Mouse (Mus musculus) E14TG2a.4 (cell line): ENCODE measurements around the gene Cit.

Experiments
- H3K27me3 ChIP-seq: 2 replicates; pipeline ENCODE4 v1.6.1; 2014; ENCODE audit warnings: low read length, control low read depth; ENCODE audit not compliant: insufficient read depth
- H3K36me3 ChIP-seq: 2 replicates; pipeline ENCODE4 v1.6.1; 2014; ENCODE audit warnings: low read length, control low read depth; ENCODE audit not compliant: insufficient read depth
- H3K4me1 ChIP-seq: replicated peaks from 2 replicates; pipeline ENCODE4 v1.6.1; 2014; ENCODE audit warnings: low read depth, low read length, control low read depth
- H3K4me3 ChIP-seq: replicated peaks from 2 replicates; pipeline ENCODE4 v1.5.1; 2014; ENCODE audit warnings: mild to moderate bottlenecking, low read length
- H3K9me3 ChIP-seq: 2 replicates; pipeline ENCODE4 v1.6.1; 2014; ENCODE audit warnings: low read length, control low read depth
- CTCF ChIP-seq: conservative IDR thresholded peaks from 2 replicates; pipeline ENCODE4 v1.5.1; 2014; ENCODE audit warnings: low read length
- NANOG ChIP-seq: IDR thresholded peaks from 2 replicates; pipeline ENCODE4 v1.6.1; 2014; ENCODE audit warnings: borderline replicate concordance, low read length, mixed read lengths
- POU5F1 ChIP-seq: IDR thresholded peaks from 2 replicates; pipeline ENCODE4 v1.6.1; 2014; ENCODE audit warnings: low read length, borderline replicate concordance

The Cit gene

GRCm38 (mm10) chr5:116007723-116008122, 162.6 kb downstream of the Cit start:
- H3K4me1 ChIP-seq, result peaks cover 55% of the 10 kb centered on the region
- no peaks in the 10 kb centered on the region for H3K9me3 ChIP-seq
- H3K4me3 ChIP-seq, result peak overlapping the region; percentile 7; the same call in 1 of the 2 replicates
- H3K36me3 ChIP-seq, result peaks cover 12% of the 10 kb centered on the region; the same call in 1 of the 2 replicates
- no peak for TF ChIP-seq NANOG
- no peak for TF ChIP-seq POU5F1
- no peak for TF ChIP-seq CTCF
- H3K27me3 ChIP-seq, result no peaks in the 10 kb centered on the region

DNA sequence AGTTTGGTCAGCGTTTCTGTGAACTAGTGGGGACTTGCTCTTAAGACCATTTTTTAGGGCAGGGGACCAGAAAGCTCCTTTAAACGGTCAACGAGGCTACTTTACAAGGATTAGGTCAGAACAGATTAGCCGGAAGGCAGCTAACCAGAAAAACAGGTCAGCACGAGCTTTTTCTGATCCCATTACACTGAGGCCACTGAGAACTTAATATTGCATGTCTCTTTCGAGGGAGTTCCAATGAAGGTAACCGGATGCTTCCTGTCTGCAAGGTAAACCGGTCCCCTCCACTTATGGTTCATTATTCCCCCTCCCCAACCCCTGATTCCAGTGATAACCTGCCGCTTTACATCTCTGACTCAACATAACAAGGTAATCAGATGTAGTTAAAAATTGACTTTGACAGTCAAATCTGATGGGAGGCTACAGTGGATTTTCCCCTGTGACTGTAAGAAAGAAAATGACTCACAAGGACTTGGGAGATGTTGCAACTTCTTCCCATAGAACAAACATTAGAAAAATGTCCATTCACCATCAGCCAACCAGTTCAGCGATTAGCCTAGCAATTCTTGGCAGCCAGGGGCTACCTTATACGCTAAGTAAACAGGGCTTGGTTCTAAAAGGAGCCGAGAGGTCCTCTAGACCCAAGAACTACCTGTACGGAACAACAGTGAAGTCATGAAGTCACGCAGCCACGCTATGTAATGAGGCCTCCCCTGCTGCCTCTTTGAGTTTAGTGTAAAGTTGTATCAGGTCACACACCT, 164.2 kb downstream of the Cit start:
- H3K9me3 ChIP-seq, result no peaks in the 10 kb centered on the region
- H3K4me3 ChIP-seq, result no peak overlapping the region
- H3K4me1 ChIP-seq, result peaks cover 48% of the 10 kb centered on the region
- peaks cover 27% of the 10 kb centered on the region for H3K36me3 ChIP-seq
- H3K27me3 ChIP-seq, result no peaks in the 10 kb centered on the region
- TF ChIP-seq POU5F1, result no peak
- TF ChIP-seq CTCF, result no peak
- no peak for TF ChIP-seq NANOG

DNA sequence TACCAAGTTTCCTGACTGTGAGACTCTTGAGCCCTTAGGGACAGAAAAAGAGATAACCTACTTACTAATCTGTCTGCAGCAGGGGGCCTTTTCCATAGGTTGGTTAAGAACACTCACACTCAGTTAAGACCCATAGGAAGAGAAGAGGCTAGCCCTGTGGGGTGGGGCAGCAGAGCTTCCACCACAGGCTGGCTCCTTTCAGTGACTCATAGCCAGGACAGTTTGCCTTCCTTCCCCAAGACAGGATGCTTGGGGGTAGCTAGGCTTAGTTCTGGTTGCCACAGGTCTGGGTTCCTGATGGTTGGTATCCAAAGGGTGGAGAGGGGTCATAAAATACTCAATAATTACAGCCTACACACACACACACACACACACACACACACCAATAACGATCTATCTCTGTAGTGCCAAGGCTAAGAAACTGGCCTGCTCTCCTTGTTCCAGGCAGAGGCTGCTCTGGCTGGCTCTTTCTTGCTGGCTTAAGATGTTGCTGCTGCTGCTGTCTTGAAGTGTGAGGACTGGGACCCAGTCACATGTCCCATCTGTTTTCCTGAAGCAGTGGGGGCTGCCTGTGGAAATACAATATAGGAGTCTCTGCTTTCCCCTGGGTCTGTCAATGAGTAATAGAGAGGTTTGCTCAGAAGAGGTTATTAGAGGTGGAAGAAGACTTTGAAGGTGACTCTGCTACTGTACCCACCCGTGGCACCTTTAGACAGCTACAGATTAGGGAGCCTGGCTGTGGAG, 165.0 kb downstream of the Cit start:
- no peaks in the 10 kb centered on the region for H3K27me3 ChIP-seq
- H3K4me3 ChIP-seq, result no peak overlapping the region
- peaks cover 35% of the 10 kb centered on the region for H3K36me3 ChIP-seq
- TF ChIP-seq CTCF (no peak), NANOG (no peak), POU5F1 (no peak)
- H3K9me3 ChIP-seq, result no peaks in the 10 kb centered on the region
- H3K4me1 ChIP-seq, result peaks cover 48% of the 10 kb centered on the region

DNA sequence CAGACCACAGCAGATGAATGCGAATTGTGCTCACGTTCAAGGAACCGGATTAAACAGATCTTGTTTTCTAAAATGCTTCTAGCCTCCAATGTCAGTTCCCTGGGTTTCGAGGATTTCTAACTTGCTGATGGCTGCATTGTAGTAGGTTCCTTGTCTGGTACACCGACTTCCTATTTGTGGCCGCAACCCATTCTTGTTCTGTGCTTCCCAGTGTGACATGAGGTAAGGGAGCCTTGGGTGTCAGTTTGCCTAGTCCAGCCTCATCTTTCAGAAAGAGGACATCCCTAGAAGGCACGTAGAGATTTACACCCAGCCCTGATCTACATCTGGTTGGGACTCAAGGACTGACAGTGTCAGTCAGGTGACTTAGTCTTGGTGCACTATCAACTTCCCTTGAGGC, 166.6 kb downstream of the Cit start:
- H3K9me3 ChIP-seq, result no peaks in the 10 kb centered on the region
- H3K4me1 ChIP-seq, result peaks cover 38% of the 10 kb centered on the region
- TF ChIP-seq NANOG (no peak), POU5F1 (no peak), CTCF (no peak)
- peaks cover 47% of the 10 kb centered on the region for H3K36me3 ChIP-seq
- no peaks in the 10 kb centered on the region for H3K27me3 ChIP-seq
- no peak overlapping the region for H3K4me3 ChIP-seq

DNA sequence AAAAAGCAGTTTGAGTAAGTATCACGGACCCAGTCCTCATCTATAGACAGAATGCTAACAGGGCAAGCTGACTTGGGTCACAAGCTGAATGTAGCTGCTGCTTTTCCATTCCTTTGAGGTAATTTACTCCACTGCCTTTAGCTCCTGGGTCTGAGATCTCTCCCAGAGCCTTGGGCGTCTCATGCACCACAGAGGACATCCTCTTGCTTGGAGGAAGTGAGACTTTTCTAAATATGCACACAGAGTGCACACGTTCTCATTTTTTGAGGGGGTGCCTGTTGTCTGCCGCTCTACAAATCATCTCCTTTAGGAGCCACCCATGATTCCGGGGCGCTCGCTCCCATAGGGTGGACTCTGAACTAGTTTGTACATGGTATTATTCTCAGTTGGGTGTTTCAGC, 167.4 kb downstream of the Cit start:
- H3K9me3 ChIP-seq, result no peaks in the 10 kb centered on the region
- H3K4me3 ChIP-seq, result no peak overlapping the region
- H3K4me1 ChIP-seq, result peaks cover 30% of the 10 kb centered on the region
- no peak for TF ChIP-seq CTCF
- TF ChIP-seq NANOG, result no peak
- no peak for TF ChIP-seq POU5F1
- no peaks in the 10 kb centered on the region for H3K27me3 ChIP-seq
- H3K36me3 ChIP-seq, result peaks cover 50% of the 10 kb centered on the region

GRCm38 (mm10) chr5:116013821-116014220, 168.7 kb downstream of the Cit start:
- H3K36me3 ChIP-seq, result peaks cover 63% of the 10 kb centered on the region
- TF ChIP-seq NANOG, result no peak
- TF ChIP-seq CTCF, result no peak
- no peak for TF ChIP-seq POU5F1
- H3K27me3 ChIP-seq, result no peaks in the 10 kb centered on the region
- H3K4me3 ChIP-seq, result no peak overlapping the region
- H3K4me1 ChIP-seq, result peaks cover 34% of the 10 kb centered on the region
- no peaks in the 10 kb centered on the region for H3K9me3 ChIP-seq

DNA sequence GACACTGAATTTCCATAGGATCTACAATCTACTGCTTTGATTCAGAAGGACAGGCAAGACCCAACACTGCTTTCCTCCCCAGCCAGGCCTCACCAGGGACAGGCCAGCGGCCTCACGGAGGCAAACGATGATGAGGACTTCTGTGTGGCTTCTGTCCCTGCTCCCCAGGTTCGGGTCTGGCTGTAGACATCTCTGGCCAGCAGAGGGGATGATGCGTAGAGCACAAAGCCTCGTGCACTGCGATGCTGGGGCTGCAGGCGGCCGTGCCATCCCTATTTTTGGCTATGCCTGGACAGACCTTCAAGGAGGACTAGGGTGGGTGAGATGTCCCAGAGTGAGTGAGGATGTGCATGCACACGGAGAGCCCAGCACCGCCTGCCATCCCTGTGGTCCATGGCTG, 169.2 kb downstream of the Cit start:
- H3K4me1 ChIP-seq, result peaks cover 35% of the 10 kb centered on the region
- TF ChIP-seq CTCF (peak; percentile 21; the same call in 1 of the 2 replicates), NANOG (no peak), POU5F1 (no peak)
- H3K36me3 ChIP-seq, result peaks cover 67% of the 10 kb centered on the region
- H3K9me3 ChIP-seq, result no peaks in the 10 kb centered on the region
- H3K27me3 ChIP-seq, result no peaks in the 10 kb centered on the region
- H3K4me3 ChIP-seq, result peak overlapping the region; percentile 65

DNA sequence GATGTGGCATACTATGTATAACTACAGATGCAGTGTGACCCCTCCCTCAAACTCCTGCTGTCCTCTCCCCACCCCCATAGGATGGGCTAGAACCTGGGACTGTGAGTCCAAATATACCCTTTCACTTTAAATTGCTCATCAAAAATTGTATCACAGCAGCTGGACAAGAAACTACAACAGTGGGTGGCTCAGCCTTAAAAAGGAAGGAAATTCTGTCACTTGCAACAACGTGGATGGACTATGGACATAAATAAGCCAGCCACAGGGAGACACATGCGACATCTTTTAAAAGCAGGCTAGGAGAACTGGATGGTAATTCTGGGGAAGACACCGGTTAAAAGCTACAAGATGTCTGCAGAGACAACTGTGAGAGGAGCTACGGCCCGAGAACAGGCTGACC, 171.5 kb downstream of the Cit start:
- TF ChIP-seq POU5F1, result no peak
- no peak for TF ChIP-seq NANOG
- no peak for TF ChIP-seq CTCF

More for the DNA sequence above, 171.5 kb downstream of the Cit start:
- H3K4me1 ChIP-seq, result peaks cover 53% of the 10 kb centered on the region
- H3K9me3 ChIP-seq, result no peaks in the 10 kb centered on the region
- no peak overlapping the region for H3K4me3 ChIP-seq
- peaks cover 89% of the 10 kb centered on the region for H3K36me3 ChIP-seq
- H3K27me3 ChIP-seq, result no peaks in the 10 kb centered on the region
